Mouse (Mus musculus) urinary bladder, adult 18-20 months (tissue): ENCODE measurements around the gene Snx15.

Experiments
- DNase-seq, 2 experiments: peaks; one replicate each; pipeline ENCODE4 v3.0.0; 2022; ENCODE audit warnings: low spot score in 2 of 2, mixed read lengths in 2 of 2

The Snx15 gene

DNA sequence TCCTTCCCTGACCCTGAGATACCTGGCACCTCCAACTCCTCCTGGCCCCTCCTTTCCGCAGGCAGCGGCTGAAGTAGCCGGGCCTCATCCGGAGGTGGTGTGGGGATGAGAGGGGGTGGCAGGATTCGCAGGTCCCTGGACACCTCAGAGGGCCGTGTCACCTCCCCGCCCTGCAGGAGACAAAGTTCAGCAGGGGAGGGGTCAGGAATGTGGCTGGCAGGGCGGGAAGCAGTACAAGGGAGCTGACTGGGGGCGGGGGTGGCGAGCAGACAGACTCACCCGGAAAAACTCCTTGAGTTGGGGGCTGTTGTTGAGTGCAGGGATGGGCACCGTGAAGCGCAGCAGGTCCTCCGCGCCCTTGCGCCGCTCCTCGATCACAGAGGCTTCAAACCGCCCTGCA is 6.3 kb downstream of the Snx15 start:
- no peak for DNase-seq

DNA sequence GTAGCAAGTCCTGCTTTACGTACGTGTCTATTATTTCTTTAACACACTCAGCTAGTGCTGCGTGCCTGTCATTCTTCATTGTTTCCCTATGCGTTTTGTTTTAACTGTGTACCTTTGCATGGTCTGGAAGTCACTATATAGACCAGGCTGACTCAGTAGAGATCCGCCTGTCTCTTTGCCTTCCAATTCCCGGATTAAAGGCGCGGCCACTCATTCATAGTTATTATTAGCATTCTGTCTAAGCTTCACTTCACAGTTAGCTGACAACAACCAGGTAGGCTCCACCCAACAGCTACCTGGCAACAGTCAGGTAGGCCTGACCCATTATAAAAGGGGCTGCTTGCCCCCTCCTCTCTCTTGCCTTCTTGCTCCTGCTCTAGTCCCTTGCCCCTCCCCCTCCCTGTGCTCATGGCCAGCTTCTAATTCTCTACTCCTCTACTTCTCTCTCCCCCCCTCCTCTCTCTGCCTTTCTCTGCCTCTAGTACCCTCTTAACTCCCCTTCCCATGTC is 9.4 kb downstream of the Snx15 start:
- no peak for DNase-seq

DNA sequence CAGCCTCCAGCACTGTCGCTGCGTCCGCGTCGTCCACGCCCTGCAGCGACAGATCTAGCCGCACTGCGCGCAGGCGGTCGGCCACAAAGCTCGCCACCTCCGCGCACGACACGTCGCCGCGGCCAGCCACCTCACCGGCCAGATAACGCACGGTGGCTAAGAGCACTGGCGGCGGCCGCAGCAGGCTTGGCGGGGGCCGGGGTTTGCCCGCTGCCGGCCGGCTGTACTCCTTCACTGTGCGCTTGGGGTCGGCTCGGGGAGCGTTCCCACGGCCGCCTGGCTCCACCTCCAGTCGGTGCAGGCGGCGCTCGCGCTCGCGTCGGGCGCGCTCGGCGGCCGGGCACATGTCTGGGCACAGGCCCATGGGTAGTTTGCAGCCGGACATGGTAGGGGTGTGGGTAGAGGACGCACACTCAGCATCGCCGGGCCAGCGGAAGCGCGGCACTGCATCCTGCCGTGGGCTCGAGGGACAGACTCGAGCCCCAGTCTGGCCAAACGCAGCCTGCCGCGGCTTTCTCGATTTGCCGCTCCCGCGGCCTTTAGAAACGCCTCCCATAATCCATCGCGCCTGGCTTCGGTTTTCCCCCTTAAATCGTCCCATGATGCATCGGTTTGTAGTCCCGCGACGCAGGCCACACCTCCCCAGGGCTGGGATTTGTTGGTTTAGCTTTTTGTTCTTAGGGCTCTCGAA is 10.0 kb downstream of the Snx15 start, which contains the start of gene Sac3d1:
Gene Sac3d1, minus strand, starts transcription at position 665 of the 691 bp plus-strand sequence.
- peak; percentile 84 to 88 for DNase-seq

- peak in 1 of 2 experiments; percentile 57 for DNase-seq
Measured at GRCm38 (mm10) chr19:6117346-6117985, 10.6 kb downstream of the Snx15 start.

GRCm38 (mm10) chr19:6116113-6116850 is 11.8 kb downstream of the Snx15 start:
- no peak for DNase-seq

- DNase-seq, result no peak
Measured at GRCm38 (mm10) chr19:6113116-6113515, 15.0 kb downstream of the Snx15 start.

DNA sequence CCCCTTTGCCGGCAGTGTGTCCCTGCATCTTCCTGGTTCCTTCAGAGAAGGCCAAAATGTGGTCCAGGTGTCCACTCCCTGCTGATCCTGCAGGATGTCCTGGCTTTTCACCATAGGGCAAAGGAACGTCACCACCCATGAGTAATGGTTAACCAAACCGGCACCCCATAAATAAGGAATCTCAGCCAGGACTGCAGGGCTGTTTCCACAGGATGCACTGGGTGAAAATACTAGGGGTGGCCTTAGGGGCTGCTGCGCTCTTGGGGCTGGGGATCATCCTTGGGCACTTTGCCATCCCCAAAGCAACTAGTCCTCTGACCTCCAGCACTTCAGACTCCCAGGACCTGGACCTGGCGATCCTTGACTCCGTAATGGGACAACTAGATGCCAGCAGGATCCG is 22.5 kb downstream of the Snx15 start, which contains the start of gene Naaladl1:
Gene Naaladl1, plus strand, starts transcription at position 197 of the 400 bp plus-strand sequence.
- DNase-seq, result no peak

DNA sequence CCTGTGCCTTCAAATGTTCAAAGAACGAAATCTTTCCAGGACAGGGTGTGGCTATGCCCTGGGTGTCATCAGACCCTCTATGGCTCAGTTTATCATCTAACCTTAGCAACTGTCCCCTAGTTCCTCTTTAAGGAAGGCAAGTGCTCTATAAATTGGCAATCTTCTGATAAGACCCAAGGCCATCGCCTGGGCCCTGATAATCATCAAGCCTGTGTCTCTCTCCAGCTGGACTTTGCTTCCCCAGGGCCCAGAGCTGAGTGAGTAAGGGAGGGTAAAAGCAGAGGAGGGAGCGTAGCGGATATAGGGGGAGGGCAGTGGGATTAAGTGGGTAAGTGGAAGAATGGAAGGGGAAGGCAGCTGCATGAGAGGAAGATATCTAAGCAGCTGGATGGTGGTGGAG is 23.6 kb downstream of the Snx15 start:
- DNase-seq, result no peak

DNA sequence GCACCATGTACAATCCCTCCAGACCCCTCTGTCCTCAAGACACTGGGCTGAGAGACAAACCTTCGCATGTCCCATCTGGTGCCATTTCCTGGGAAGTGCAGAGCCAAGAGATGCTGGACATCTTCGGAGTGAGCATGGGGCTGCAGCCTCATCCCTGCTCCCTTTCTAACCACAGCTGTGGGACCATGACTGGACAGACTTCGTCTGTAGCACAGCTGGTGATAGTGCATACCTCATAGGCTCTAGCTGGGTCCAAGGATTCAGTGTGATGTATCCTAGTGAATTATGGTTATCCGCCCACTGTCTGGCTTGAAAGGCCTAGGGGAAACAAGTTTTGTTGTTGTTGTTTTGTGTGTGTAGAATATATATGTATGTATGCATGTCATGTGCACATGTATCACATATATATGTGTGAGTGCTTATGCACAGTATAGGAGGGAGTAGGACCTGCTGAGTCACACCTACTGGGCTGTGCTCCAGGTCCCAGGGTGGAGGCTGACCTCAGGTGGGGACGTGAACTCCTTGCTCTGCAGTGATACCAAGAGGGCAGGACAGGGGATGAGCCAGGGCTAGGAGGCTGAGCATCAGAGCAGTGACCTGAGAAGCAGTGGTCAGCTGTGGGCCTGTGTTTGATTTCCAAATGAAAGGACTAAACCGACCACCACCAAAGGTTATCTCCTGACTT is 25.8 kb downstream of the Snx15 start:
- DNase-seq, result no peak

GRCm38 (mm10) chr19:6101186-6101585 is 26.9 kb downstream of the Snx15 start:
- DNase-seq, result no peak

DNA sequence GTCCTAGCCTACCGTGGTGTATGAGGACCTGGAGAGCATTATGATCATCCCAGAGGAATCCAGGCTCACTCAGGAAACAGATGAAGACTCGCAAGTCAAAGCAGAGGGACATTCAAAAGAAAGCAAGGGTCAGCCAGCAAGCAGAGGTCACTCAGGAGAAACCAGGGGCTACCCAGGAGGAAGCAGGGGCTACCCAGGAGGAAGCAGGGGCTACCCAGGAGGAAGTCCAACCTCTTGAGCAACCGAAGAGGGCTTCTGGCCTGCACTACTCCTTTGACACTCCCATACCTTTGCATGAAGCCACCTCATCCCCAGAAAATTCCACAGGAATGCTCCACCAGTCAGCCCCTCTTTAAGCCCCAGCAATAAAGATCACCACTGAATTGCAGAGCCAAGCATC is 30.3 kb downstream of the Snx15 start:
- no peak for DNase-seq

GRCm38 (mm10) chr19:6094119-6094518 is 34.0 kb downstream of the Snx15 start, which contains the start of gene AC131692.1:
AC131692.1 (plus strand) TSS chr19:6094419.
- no peak for DNase-seq

DNA sequence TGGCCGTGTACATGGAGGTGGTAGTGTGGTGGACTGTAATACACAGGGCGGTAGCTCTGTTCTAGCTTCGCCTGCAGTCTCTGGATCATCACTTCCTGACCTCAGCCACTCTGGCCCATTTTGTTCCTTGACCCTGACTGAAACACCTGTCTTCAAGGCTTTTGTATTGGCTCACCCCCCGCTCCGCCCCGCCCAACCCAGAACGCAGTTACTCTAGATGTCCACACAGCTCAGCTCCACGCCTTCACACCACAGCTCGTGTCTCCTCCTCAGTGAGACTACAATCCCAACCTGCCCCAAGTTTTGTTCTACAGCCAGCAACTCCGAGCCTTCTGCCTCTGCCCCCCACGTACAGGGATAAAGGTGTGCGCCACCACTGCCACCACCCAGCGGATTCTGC is 39.3 kb downstream of the Snx15 start:
- DNase-seq, result no peak

DNA sequence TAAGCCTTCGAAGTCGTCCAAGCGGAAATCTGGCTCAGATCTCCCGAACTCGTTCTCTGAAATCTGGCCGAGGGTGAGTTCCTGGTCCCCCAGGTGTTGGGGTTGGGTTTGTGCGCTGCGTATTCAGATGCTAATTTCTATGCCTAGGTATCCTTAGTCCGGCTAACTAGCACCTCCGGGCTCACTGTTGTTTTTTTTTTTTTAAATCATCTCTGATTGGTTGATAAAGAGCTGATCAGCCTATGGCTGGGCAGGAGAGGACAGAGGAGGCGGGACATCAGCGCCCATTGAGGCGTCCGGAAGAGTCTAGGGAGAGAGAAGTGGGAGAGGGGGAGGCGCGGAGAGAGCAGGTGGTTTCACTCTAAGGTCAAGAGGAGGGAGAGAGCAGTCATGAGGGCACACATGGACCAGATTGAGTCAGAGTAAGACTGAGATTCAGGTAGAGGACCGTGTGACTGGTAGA is 42.7 kb downstream of the Snx15 start:
- DNase-seq, result peak in 1 of 2 experiments; percentile 19

- peak; percentile 92 to 95 for DNase-seq
Measured at GRCm38 (mm10) chr19:6084478-6085248, 43.4 kb downstream of the Snx15 start, which contains the start of the genes Zfpl1 and Cdca5. Zfpl1 (minus strand) TSS chr19:6084956. Cdca5 (plus strand) TSS chr19:6084983.

DNA sequence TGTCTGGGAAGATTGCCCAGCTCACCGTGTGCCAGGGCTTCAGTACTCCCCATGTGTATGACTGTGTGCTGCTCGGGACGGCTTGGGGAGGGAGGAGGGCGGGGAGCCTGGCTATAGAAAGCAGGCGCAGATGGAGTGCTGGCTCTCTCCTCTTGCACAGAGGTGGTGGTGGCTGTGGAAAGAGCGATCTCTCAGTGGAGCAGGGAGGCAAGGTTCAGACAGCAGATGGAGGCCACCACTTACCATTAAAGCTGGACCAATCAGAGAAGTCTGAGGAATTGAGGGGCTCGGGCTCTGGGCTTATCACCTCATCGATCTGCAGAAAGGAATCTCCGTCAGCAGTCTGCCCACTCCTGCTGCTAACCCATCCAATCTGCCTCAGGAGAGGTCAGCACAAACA is 45.9 kb downstream of the Snx15 start, which contains the start of gene Gm28374:
Gene Gm28374, minus strand, starts transcription at position 101 of the 400 bp plus-strand sequence.
- no peak for DNase-seq

GRCm38 (mm10) chr19:6079983-6080480 is 48.1 kb downstream of the Snx15 start, which contains the start of gene Tmem262:
Tmem262 (plus strand) TSS chr19:6080033.
- no peak for DNase-seq

DNA sequence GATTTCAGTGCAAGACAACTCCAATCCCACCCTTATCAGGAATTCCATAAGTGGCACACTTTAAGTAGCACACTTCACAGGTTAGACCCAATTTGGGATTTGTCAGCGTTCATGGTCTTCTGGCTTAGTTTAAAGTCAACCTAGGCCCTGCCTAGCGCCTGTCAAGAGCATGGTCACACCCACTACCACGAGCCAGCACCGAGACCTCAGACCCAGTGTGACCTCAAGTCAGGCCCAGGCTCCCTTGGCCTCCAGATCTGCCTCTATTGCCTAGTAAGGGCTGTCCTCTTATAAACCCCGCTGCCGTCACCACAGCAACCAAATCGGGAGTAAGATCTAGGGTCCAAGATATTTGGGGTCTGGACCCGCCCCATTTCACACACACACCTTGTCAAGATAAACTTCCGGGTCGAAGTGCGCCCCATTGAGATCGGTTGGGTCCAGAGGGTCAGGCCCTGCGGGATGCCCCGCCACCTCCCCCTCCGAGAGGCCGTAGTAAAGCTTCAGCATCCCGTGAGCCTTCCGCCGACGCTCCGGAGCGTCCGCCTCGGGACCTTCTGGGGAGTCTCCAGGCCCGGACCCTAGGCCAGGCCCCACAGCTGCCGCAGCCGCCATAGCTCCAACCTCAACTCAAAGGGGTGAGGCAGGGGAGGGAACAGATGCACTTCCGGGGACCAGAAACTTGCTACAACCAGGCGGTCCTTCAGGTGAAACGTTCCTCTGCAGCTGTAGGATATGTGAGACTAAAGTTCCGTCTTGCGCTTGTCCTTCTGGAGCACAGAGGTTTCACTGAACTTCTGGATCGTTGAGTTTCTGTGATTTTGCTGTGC is 51.3 kb downstream of the Snx15 start, which contains the start of gene Vps51:
Gene Vps51, minus strand, starts transcription at position 668 of the 830 bp plus-strand sequence.
- DNase-seq, result peak; percentile 71 to 75

GRCm38 (mm10) chr19:6073889-6074288 is 54.2 kb downstream of the Snx15 start:
- no peak for DNase-seq
